Mouse (Mus musculus): ENCODE data around the gene Npas2.

Npas2 gene

DNA sequence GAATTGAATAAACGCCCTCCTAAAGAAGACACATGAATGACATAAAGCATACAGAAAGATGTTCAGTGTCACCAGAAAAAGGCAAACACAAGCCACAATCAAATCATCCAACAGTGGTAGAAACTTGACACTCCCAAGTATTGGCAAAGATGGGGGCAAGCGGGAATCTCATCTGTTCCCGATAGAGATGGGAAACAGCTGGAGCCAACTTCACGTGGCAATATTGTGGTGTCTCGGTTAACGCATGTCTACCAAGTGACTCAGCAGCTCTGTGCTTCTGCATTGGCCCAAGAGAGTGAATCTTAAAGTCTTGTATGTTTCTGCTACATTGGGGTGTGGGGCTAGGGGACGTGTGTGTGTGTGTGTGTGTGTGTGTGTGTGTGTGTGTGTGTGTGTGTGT lies 89.8 kb downstream of the Npas2 start:
- DNase-seq (ENCODE audit: low spot score): no peak

DNA sequence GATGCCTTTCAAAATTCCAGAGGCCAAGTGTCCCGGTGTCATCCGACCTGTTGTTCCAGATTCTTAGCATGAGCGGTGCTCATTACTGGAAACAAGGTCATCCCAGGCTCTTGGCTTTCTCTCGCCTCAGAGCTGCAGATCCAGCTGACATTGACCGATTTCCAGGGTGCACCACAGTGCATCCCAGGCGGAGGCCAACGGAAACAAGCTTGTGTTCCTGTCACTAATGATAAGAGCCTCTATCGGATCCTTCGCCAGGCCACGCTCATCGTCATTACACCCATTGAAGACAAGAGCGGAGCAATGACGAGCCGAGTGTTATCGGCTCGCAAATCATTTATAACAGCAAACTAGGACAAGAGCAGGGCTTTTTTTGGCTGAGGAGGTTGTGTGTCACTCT lies 91.3 kb downstream of the Npas2 start:
- DNase-seq (ENCODE audit: low spot score): peak; percentile 68

DNA sequence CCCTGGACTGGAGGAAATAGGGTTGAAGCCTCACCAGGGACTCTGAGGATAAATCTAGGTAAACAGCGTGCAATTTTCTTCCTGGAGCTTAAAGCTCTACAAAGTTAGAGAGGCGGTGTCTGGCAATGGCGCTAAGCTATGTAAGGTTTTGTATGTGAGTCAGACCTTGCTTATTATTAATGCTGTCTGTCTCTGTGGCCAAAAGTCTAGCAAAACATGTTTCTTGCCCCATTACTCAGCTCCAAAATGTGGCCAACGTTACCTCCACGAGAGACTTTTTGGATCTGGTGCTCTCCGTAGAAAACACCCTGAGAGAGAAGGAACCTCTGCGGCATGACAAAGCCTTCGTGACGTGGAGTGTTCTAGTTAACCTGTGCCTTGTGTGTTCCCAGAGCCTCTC lies 93.5 kb downstream of the Npas2 start:
- no peak for DNase-seq (ENCODE audit: low spot score)

DNA sequence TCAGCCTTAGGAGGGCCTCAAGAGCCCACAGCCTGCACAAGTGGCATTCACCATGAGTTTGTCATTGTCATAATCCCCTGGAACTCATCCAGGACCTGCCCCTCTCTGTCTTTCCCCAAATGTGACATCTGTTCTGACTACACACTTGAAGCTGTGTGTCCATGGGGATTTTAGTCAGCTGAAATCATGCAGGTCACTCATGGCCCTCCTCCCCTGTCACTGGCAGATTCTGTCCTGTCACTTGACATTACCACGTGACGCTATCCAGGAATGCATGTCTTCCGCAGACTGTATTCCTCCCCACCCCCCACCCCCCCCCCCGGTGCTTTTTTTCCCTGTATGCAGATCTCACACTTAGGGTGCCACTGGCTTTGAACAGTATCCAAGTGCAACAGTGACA lies 94.3 kb downstream of the Npas2 start:
- DNase-seq (ENCODE audit: low spot score): no peak

DNA sequence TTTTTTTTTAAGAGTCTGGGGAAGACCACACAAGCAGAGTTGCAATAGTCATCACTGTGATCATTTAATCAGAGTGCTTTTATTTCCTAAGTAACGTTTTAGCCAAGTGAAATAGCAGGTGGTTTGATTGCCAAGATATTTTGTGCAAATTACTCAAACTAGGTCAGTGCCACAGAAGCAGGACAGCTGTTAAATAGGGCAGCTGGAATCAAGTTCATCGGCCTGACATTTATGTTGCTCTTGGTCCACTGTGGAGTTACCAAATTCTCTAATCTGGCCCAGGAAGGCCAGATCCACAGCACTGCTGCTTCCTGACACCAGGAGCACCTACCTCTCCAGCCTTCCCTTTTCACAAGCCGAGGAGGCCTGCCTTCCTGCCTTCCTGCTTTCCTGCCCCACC lies 94.9 kb downstream of the Npas2 start:
- DNase-seq (ENCODE audit: low spot score): no peak

DNA sequence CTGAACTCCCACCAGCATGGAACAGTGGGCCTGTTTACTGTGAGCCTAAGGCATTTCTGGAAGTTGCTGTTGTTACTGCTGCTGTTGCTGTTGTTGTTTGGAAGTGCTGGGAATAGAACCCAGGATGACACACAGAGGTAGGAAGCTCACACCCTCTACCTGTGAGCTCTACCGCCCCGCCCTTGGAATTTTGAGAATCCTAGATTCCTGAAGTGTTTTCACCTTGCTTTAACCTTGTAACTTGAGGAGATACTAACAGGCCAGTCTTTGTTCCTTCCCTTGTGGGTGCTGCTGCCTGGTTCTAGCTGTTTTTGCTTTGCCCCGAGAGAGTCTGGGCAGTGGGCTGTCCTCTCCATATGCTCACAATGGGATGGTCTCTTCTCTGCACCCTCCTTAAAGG lies 98.5 kb downstream of the Npas2 start:
- DNase-seq (ENCODE audit: low spot score): no peak

DNA sequence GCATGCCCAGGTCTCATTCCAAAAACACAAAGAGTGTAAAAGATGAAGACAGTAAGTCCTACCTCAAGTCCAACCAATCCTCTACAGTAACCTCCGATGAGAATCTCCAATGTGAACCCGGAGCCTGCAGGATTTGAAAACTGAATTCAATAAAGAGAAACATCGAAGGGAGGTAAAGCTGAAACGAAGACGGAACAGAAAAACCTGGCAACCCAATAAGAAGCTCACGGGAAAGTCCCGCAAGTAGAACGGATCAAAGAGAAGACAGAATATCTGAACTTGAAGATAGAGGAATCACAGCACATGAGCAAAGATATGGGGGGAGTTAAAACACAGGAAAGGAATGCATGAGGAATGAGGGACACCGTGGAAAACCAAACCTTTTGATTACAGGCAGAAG lies 104.8 kb downstream of the Npas2 start:
- no peak for DNase-seq (ENCODE audit: low spot score)

DNA sequence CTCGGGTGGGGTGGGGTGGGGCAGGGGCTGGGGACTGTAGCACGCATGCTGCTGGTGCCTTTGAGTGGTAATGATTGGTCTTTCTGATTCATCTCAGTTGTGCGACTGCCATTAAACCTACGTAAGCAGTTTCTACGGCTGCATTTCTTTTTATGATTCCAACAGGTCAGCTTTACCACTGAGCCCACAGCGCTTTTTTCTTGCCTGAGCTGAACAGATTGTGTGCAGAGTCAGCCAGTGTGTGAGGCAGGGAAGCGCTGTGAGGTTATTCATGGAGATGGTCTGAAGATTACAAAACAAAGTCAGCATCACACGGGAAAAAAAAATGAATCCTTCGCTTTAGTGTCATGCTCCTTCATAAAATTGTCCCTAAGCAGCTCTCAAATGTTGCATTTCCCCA lies 106.7 kb downstream of the Npas2 start:
- no peak for DNase-seq (ENCODE audit: low spot score)

DNA sequence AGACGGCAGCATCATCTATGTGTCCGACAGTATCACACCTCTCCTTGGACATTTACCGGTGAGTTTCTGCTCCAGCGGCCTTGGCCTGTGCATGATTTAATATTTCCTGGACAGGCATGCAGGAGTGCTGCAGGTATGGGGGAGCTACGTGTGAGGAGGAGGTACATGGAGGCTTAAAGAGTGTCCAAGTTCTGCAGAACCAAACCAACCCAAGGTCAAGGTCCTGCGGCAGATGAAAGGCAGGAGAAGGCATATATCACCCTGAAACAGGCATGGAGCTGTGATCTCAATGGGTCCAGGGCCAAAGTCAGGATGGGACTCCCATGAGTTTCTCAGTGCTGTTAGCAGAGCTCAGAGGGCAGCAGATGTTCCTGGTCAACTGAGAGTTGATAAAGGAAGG lies 107.1 kb downstream of the Npas2 start:
- no peak for DNase-seq (ENCODE audit: low spot score)

DNA sequence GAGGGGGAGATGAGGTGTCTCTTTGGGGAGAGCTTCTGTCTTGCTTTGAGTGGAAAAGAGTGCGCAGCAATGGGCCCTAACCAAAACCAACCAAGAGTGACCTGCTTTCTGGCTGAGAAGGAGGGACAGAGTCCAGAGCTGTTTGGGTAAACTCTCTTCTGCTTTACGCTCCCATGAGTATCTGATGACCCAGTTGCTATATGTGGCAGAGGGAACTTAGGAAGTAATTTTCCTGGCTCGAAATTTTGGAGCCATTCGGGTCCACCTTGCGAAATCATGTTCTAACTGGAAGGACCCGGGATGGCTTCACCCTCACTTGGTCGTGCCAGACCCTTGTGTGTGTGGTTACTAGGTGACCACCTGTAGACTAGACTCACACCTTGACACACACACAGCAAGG lies 108.7 kb downstream of the Npas2 start:
- no peak for DNase-seq (ENCODE audit: low spot score)

DNA sequence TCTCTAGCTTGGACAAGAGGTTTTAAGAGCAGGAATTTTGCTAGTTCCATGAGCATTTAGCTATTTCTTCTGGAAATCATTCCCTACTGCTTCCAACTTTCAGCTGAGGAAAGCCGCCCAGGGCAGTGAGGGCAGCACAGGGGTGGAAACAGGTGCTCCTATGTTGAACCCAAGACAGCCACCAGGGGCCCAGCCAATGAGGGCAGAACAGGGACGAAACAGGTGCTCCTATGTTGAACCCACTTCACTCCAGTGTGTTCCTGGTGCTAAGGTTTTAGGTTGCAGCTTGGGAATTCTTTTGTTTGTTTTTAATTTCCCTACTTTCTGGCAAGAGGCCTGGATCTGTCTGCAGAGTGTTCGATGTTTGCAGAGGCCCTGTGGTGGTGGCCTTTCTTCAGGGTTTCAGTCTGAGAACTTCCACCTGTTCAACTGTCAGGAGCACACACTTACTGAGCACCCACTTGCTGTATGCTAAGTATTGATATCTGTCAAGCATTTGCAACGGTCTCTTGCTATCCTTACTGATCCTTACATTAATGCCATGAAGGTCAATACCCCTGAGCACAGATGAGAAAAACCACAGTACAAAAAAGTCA lies 109.6 kb downstream of the Npas2 start:
- no peak for DNase-seq (ENCODE audit: low spot score)

DNA sequence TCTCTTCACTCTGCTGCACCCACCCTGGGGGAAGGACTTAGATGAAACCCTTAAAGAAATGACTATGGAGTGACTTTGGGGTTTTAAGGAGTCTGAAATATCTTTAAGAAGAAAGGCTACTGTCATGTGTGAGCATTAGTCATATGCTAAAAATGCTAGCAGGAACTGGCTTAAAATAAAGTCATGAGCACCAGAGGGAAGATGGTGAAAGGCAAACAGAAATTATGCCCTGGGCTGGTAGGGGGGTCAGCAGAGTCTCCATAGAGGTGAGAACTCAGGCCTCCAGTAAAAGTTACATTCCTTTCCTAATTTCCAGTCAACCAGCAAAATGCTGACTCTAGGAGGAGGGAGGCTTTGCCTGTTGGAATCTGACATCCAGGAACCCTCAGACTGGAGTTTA lies 113.8 kb downstream of the Npas2 start:
- no peak for DNase-seq (ENCODE audit: low spot score)

DNA sequence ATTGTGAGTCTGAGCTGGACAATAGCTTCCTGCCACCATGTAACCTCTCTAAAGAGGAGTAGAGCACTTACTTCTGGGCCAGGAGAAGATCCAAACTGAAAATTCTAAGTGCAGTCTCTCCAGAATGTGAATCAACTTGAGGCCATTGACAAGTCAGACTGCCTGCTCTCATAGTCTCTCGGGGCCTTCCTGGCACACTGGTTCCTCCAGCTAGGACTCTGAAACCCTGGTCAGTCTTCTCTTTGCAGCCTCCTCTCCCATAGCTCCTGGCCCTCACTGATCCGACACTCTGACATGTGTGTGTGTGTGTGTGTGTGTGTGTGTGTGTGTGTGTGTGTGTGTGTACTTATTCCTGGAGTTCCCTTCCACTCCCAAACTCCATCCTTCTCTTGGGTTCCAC lies 114.4 kb downstream of the Npas2 start:
- DNase-seq (ENCODE audit: low spot score): no peak

DNA sequence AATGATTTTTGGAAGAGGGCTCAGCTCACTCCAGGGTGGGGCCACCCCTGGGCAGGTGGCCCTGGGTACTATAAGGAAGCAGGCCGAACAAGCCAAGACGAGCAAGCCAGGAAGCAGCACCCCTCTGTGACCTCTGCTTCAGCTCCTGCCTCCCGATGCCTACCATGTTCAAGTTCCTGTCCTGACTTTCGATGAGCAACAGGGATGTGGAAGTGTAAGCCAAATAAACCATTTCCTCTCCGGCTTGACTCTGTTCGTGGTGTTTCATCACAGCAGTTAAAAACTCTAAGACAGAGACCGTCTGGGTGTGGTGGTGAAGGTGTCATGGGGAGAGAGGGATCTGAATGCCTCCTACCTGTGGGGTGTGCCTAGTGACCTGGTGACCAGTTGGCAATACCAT lies 116.0 kb downstream of the Npas2 start:
- DNase-seq (ENCODE audit: low spot score): no peak

DNA sequence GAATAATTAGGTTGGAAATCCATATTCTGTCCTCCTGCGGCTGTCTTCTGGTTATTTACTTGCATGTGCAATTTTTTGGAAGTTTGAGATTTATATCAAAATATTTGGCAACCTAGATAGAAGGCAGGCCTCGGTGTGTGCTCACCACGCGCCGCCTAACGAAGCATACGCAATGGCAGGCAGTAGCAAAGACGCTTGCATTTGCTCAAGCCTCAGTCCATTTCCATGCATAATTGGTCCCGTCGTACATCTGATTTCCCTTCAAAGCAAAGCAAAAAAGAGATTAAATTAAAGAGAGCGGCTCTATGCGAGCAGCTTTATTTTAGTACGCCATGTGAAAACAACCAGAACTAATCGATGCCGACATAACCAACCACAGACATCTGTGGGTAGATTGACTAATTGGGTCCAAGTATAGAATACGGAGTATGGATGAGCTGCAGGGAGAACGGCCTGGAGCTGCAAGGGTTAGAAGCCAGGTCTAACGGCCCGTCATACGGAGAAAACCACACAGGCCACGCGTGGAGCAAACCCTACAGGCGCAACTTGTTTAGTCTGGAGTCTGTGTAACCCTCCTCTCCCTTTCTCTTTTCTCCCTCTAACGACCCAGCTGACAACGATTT lies 118.9 kb downstream of the Npas2 start:
- peak; percentile 89 for DNase-seq (ENCODE audit: low spot score)

DNA sequence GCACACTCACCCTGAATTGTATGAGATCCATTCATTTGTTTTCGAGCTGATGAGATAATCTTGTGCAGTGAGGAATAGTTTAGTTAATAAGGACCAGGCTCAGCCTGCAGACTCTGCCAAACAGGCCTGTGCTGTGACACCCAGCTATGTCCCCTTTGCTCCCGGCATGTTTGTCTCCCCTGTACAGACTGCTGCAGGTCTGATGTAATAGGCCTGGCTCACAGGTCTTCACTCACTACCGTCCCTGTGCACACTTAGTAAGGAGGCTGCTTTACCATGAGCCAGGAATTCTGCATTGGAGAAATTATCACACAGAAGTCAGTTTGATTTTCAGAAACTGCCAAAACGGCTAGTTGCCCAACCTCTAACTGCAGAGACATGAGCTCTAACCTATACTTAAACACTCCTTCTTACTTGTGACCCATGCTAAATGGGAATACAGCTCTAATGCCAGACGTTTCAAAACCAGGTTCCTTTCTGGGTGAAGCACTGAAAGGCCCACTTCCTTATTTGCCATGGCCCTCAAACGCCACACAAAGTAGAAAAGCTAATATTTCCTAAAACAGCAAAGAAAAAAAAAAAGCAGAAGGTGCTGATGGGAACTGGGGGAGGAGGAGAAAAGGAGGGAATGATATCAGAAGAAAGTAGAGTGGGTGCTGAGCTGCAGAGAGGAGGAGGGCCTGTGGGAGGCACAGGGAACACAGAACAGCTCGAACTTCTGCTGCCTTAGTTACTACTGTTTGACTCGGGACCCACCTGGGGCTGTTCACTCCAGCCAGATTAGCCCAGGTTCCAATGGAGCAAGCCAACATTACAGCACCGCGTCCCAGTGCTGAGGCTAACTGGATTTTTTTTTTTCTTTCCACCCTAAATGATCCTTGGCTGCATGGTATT lies 120.1 kb downstream of the Npas2 start:
- DNase-seq (ENCODE audit: low spot score): peak; percentile 25

DNA sequence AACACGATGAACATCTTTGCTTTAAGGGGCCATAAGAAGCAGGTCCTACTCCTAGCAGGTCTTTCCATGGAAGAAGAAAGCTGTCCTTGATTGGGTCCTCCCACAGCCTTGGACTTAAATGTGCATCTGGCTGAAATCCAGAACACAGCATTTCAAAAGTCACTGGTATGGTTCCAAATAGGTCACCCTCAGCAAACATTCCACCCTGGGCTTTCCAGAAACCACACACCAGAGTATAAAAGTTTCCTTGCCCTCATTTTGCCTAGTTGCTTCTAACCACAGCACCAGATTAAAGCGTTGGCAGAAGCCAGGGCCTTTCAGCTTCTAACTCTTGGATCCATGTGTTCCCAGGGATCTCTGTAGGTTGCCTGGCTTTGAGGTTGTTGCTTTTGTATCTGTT lies 124.4 kb downstream of the Npas2 start:
- no peak for DNase-seq (ENCODE audit: low spot score)

DNA sequence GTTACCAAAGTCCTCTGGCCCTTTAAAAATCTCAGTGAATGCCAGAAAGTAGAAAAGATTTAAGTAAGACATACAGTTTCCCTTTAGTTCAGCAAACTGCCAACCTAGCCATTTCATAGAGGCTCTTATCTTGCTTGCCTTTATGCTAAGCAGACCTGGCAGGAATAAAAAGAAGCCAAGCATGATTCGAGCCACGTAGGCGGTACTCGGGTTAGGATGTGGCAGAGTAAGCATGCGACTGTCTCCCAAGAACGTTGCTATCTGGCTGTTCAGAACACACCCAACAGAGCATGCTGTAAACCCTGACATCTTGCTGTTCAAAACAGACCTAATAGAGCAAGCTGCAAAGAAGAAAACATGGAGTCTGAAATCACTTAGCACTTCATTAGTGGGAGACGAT lies 125.3 kb downstream of the Npas2 start:
- DNase-seq (ENCODE audit: low spot score): no peak

DNA sequence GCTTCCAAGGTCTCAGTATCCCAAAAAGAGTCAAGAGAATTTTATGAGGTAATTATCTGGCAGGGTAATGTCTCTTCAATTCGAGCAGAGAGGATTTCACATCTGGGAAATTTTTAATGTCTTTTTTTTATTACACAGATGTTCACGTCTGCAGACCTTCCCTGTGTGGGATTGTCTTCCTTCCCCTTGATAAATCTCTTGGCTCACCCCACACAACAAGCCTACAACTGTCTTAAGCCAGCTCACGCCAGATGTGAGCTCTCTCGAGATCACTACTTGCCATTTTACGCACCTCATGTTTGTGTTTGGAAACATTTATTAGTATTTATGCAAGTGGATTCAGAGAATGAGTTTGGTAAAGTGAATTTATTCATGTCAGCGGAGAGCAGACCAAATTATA lies 128.4 kb downstream of the Npas2 start:
- no peak for DNase-seq (ENCODE audit: low spot score)

DNA sequence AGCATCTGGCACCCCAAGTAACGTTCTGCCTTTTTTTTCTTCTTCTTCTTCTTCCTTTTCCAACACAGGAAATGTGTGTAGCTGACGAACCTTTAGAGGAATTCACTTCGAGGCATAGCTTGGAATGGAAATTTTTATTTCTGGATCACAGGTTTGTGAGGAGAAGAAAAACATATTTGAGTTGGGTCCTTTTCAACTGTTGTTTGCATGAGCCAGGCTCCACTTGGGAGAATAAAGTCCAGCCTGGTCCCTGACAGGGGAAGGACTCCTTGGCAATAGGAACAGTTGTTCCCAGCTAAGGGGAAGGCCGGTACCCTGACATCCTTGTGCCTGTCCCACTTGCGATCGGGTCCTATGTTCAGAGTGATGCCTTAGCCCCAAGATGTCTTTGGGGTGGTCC lies 131.7 kb downstream of the Npas2 start:
- no peak for DNase-seq (ENCODE audit: low spot score)

DNA sequence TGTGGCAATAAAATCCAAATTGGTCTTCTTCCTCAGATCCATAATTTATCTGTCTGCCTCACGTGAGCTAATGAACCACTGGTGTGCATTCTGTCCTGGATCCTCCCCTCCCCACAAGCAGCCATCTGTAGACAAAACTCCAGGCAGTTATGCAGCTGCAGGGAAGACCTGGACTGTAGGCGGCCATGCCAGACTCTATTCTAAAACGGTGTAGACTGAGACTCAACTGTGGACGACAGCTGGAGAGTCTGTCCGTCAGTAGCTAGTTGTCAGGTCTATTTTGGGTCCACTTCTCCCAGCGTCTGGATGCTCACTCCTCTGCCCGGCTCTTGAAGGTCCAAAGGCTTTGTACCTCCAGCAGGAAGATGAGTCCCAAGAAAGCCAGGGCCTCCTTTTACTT lies 134.0 kb downstream of the Npas2 start:
- no peak for DNase-seq (ENCODE audit: low spot score)

DNA sequence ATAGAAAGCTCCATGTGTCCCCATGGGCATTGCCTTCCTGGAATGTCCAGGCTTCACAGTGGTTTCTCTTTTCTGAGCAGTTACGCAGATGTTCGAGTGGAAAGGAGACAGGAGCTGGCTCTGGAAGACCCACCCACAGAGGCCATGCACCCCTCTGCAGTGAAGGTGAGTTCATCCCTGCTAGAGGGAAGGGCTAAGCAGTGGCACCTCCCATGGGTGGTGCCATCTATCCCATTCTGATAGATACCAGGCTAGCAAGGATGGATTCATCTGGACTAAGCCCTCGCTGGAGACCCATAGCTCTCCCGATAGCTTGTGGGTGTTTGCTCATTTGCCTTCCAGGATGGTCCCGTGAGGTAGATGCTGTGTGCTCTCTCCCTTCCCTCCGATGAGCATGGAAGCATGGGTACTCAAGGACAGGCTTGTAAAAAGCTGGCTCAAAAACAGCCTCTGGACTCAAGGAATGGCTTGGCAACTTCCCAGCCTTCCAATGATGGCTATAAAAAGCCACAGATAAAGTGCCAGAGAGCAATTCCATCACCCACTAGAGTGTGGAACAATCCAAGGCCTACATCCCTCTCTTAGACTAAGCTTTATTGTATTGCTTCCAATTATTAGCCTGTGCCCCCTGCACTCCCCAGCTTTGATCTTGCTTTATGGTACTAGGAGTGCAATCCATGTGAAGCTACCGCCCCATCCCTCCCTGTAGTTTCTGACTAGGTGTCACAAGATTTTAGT lies 137.5 kb downstream of the Npas2 start:
- no peak for DNase-seq (ENCODE audit: low spot score)

DNA sequence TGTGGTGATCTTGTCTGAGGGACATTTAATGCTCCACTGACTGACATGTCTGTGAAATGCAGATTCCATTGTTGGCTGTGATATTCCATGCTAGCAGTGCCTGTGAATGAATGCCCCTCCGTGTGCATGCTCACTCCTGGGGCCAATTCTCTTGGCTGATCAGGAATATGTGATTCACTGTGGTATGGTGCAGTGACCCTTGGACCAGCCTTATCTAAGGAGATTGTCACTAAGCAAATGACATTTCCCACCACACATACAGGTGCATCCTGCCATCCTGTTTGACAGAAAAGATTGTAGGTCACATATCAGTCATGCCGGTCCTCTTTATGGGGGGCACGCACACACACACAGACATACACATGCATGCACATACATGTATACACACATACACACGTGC lies 138.9 kb downstream of the Npas2 start:
- DNase-seq (ENCODE audit: low spot score): no peak

Data from retina, embryonic 14.5 days (tissue).